Mouse (Mus musculus) cortical plate, adult 2 months (tissue): ENCODE results near the gene Ccdc85b.
A peak's percentile ranks its signal among the peaks of the same experiment; 100 is the strongest.

Source experiments
- CTCF ChIP-seq: fragments of 200-500 bp; IDR thresholded peaks from 2 replicates; pipeline ENCODE4 v1.5.1; 2011; ENCODE audit warnings: mild to moderate bottlenecking, control low read depth, low read length; ENCODE audit not compliant: insufficient read depth; ENCODE audit errors: extremely low read depth
- POLR2A ChIP-seq: fragments of 200-500 bp; IDR thresholded peaks from 2 replicates; pipeline ENCODE4 v1.6.1; 2011; ENCODE audit warnings: mild to moderate bottlenecking, low read length, control low read depth; ENCODE audit not compliant: insufficient read depth; ENCODE audit errors: extremely low read depth

DNA sequence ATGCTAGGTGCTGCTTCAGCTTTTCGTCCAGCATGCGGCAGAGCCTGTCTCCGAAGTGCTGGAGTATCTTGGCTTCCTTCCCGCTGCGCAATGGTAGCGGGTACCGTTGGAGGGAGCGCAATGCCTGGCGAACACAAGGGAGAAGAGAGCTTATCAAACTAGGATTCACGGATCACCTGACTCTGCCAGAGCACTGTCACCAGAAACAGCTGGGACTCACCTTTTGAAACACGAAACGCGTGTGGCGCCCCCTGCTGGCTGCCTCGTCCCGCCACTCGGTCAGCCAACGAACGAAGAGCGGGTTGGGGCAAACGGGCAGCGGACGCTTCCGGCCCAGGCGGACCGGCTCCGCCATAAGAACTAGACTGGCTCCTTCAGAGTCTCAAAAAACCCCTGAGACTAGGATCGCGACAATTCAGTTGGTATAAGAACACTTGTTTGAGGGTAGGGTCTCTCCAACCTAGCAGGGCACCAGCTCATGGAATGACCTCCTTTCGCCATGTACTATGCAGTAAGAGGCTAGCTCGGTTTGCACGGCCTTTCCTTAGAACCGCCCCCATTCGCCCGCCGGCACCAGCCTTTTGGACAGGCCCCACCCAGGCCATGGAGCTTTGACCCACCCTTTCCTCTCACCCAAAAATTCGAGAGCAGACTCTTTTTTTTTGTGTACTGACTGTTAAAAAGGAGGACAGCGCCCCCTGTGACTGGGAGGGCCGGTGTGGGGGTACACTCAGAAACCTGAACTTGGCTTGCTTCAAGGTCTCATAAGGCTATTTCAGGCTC is 30.3 kb upstream of the Ccdc85b start, which contains the start of gene Mus81:
- TF ChIP-seq POLR2A (peak; percentile 66), CTCF (peak; percentile 63)
